22 mouse cellular contexts compared by ENCODE assay signal in the genomic region with DNA sequence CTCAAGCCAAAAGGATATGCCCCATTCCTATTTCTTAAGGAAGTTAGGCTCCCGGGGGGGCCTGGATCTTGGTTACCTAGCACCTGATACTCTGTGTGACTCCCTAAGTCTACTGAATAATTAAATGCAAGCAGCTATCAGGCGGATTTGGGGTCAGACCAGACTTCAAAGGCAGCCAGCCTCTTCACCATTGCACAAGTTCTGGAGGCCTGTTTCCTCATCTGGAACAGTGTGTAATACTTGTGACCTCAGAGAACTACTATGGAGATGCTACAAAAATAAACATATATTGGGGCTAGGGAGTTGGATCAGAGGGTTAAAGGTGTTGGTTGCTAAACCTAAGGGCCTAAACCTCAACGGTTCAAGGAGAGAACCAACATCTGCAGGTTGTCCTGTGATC. TPM values are rescaled to one million over a fixed set of nuclear protein-coding genes. Genes with fewer than 3 reads are reported as not detected.
A peak's percentile ranks its signal among the peaks of the same experiment; 100 is the strongest.
DNase-seq lines count a peak whose midpoint lies in the region; TF ChIP-seq lines count a peak whose summit lies in the region.
"Had no signal": no experiment of that assay in that cellular context is flagged by ENCODE, and none has a peak within 500 bp of the region (broad histone marks: within the 10 kb centered on the region; RNA-seq: fewer than 3 reads in every experiment).

No protein-coding gene starts in this region.

- H3K36me3 ChIP-seq in myocyte (ENCODE audit: control insufficient read depth, insufficient read depth), result no peaks in the 10 kb centered on the region
- H3K36me3 ChIP-seq: G1E; heart, embryonic 10.5 days; heart, embryonic 15.5 days; intestine, embryonic 15.5 days; midbrain, embryonic 12.5 days; neural tube, embryonic 13.5 days had no signal

- no peak for TF ChIP-seq POLR2A in lung, adult 2 months (IDR thresholded peaks at IDR 0.05; ENCODE audit: borderline replicate concordance, extremely low read depth, low read depth, low read length)
- no peak for TF ChIP-seq POLR2A in myocyte (IDR thresholded peaks at IDR 0.05; ENCODE audit: insufficient read length, low read depth)

- H3K4me2 ChIP-seq in myocyte (ENCODE audit: low read depth), result no peak overlapping the region
- H3K4me2 ChIP-seq: heart, embryonic 15.5 days; intestine, embryonic 15.5 days; lung, embryonic 14.5 days; midbrain, embryonic 12.5 days; neural tube, embryonic 13.5 days had no signal

- H3K27me3 ChIP-seq in myocyte (ENCODE audit: control insufficient read depth, insufficient read depth, insufficient read length), result no peaks in the 10 kb centered on the region
- H3K27me3 ChIP-seq: heart, embryonic 15.5 days; intestine, embryonic 15.5 days; neural tube, embryonic 13.5 days had no signal

- peak; percentile 38 to 65 for DNase-seq in lung, adult 18-20 months
- DNase-seq in lung, adult 2 months, result no peak
- peak; percentile 5 for DNase-seq in 416B (ENCODE audit: low read depth)
- DNase-seq in adipocyte (ENCODE audit: low spot score), result peak; percentile 32
- no peak for DNase-seq in heart, adult 8-10 months (ENCODE audit: low spot score)
- DNase-seq: adrenal gland, postnatal 25 days; cerebellum, adult 18-20 months; cerebellum, postnatal 10 days; kidney, adult 2 months; kidney, postnatal 4 days; layer of hippocampus, postnatal 36 days; left cerebral cortex, postnatal 4 days; lung, embryonic 14.5 days; thymus, postnatal 4 days had no signal

- no peak overlapping the region for H3ac ChIP-seq in myocyte (ENCODE audit: control insufficient read depth, insufficient read length)

- H3K4me3 ChIP-seq in lung, adult 2 months (replicated peaks; ENCODE audit: extremely low read depth, low read depth, low read length), result no peak overlapping the region
- H3K4me3 ChIP-seq in myocyte, result no peak overlapping the region
- H3K4me3 ChIP-seq: erythroblast, embryonic 14.5 days; heart, embryonic 10.5 days; heart, embryonic 15.5 days; intestine, embryonic 15.5 days; midbrain, embryonic 12.5 days; neural tube, embryonic 13.5 days had no signal

- H3K79me2 ChIP-seq in myocyte (ENCODE audit: control insufficient read depth, insufficient read depth), result no peaks in the 10 kb centered on the region

- TF ChIP-seq CTCF in lung, adult 2 months (IDR thresholded peaks at IDR 0.05; ENCODE audit: insufficient read depth, low read length), result no peak

- peaks cover 5% of the 10 kb centered on the region for H3K4me1 ChIP-seq in lung, adult 2 months (ENCODE audit: control insufficient read depth, insufficient read depth, low read length)

- 61% methylated on average over 3 of the region's 3 CpGs for WGBS in lung, adult 2 months

TF ChIP-seq in myocyte, 11 proteins besides CTCF, POLR2A, EP300 and RAD21:
- TF ChIP-seq SRF (IDR thresholded peaks at IDR 0.05; ENCODE audit: control insufficient read depth, insufficient read length, low read depth) (no peak), CEBPB (IDR thresholded peaks at IDR 0.05; ENCODE audit: insufficient read depth, poor library complexity, severe bottlenecking) (0 out of 2 replicates have a peak, but pooled peaks have one; percentile 15)

RNA-seq across cellular contexts. Expression of gene Tacc2, which starts 59.0 kb away (rescaled TPM):
- polyA plus RNA-seq in lung, adult 2 months (2012; rRNA removed), result 71.7 and 74.5 TPM in 2 replicates
- polyA plus RNA-seq in myocyte (2012; fragmentation: generic; extraction: Trizol), result 61.8 TPM
- total RNA-seq in heart, adult 8-10 months (2022), result 100 to 1,000 TPM; 403 to 491 (median 419) TPM
- polyA plus RNA-seq: G1E had no signal

Comparison
In these comparisons a context has a peak if more than half of its experiments do, and no peak if none do; other contexts are left out.
1. DNase-seq: peak in lung, adult 18-20 months (2 of 2), 416B (single experiment) and adipocyte (single experiment); none in lung, adult 2 months (single experiment) and heart, adult 8-10 months (single experiment).